12 mouse cellular contexts compared by ENCODE assay signal in genomic region chr11:79503845-79504244, GRCm38 (mm10). TPM values are rescaled to one million over a fixed set of nuclear protein-coding genes. Genes with fewer than 3 reads are reported as not detected.
DNase-seq lines count a peak whose midpoint lies in the region; ATAC-seq and TF ChIP-seq lines count a peak whose summit lies in the region.
"Had no signal": no experiment of that assay in that cellular context is flagged by ENCODE, and none has a peak within 500 bp of the region (broad histone marks: within the 10 kb centered on the region; RNA-seq: fewer than 3 reads in every experiment).

Gene Omg, minus strand, starts transcription at chr11:79504084.

- no peaks in the 10 kb centered on the region for H3K9me3 ChIP-seq in hindbrain, embryonic 15.5 days
- H3K9me3 ChIP-seq: embryonic facial prominence, embryonic 15.5 days had no signal

- DNase-seq in cerebellum, adult 9-11 months = peak; percentile 18
- DNase-seq in cerebellum, adult 11 months = no peak
- DNase-seq in left cerebral cortex, postnatal 25 days (ENCODE audit: low spot score in 2 of 2) = peak; percentile 81 to 90
- DNase-seq in right cerebral cortex, postnatal 14 days = peak; percentile 62
- DNase-seq in thymus, postnatal 0 days (ENCODE audit: low spot score) = no peak
- no peak for DNase-seq in urinary bladder, adult 2 months (ENCODE audit: low spot score)
- DNase-seq in lung, adult 2 months = no peak
- DNase-seq: heart, postnatal 4 days had no signal

- no peaks in the 10 kb centered on the region for H3K27me3 ChIP-seq in hindbrain, embryonic 15.5 days
- H3K27me3 ChIP-seq: embryonic facial prominence, embryonic 15.5 days had no signal

- WGBS in hindbrain, embryonic 15.5 days = 23% methylated on average over 8 of the region's 8 CpGs
- WGBS in lung, adult 2 months = 69% methylated on average over 8 of the region's 8 CpGs

- no peaks in the 10 kb centered on the region for H3K36me3 ChIP-seq in hindbrain, embryonic 15.5 days
- H3K36me3 ChIP-seq: embryonic facial prominence, embryonic 15.5 days had no signal

- intact Hi-C loops in left cerebral cortex, postnatal 25 days (cut with DNase I) = loop anchor here (5.0 kb wide), 1 partner anchor 42 kb away; no protein-coding TSS in a partner anchor

- H3K4me2 ChIP-seq in hindbrain, embryonic 15.5 days = peak within 1 kb of the TSS; percentile 35
- H3K4me2 ChIP-seq: embryonic facial prominence, embryonic 15.5 days had no signal

- peak within 1 kb of the TSS; percentile 51; the same call in 1 of the 2 replicates for H3K27ac ChIP-seq in hindbrain, embryonic 15.5 days (replicated peaks)
- H3K27ac ChIP-seq: embryonic facial prominence, embryonic 15.5 days had no signal

- H3K4me1 ChIP-seq in hindbrain, embryonic 15.5 days (replicated peaks) = peaks cover 7% of the 10 kb centered on the region
- H3K4me1 ChIP-seq in lung, adult 2 months (ENCODE audit: control insufficient read depth, insufficient read depth, low read length) = no peaks in the 10 kb centered on the region
- H3K4me1 ChIP-seq: embryonic facial prominence, embryonic 15.5 days had no signal

- H3K4me3 ChIP-seq in hindbrain, embryonic 15.5 days = 0 out of 2 replicates have a peak within 1 kb of the TSS, but pooled peaks have one; percentile 12
- H3K4me3 ChIP-seq in lung, adult 2 months (replicated peaks; ENCODE audit: extremely low read depth, low read depth, low read length) = no peak within 1 kb of the TSS
- H3K4me3 ChIP-seq: embryonic facial prominence, embryonic 15.5 days had no signal

- no peak for ATAC-seq in hindbrain, embryonic 15.5 days (ENCODE audit: low FRiP score, low read depth)

- TF ChIP-seq CTCF in lung, adult 2 months (IDR thresholded peaks at IDR 0.05; ENCODE audit: insufficient read depth, low read length) = no peak

- H3K9ac ChIP-seq in hindbrain, embryonic 15.5 days = no peak within 1 kb of the TSS
- H3K9ac ChIP-seq: embryonic facial prominence, embryonic 15.5 days had no signal

- TF ChIP-seq POLR2A in lung, adult 2 months (IDR thresholded peaks at IDR 0.05; ENCODE audit: borderline replicate concordance, extremely low read depth, low read depth, low read length) = no peak

RNA-seq across cellular contexts. Expression of gene Omg, which starts in this region (rescaled TPM):
- 7.9 and 8.2 TPM in 2 replicates for polyA plus RNA-seq in hindbrain, embryonic 15.5 days (2015; fragmentation: Nextera tagmentation; extraction: Ambion mirVana)
- 100 to 1,000 TPM; 115 to 123 TPM for total RNA-seq in left cerebral cortex, postnatal 25 days (2021)
- polyA plus RNA-seq in thymus, postnatal 0 days (2015; fragmentation: Nextera tagmentation; extraction: Ambion mirVana) = 0.19 and 0.25 TPM in 2 replicates
- polyA plus RNA-seq in urinary bladder, adult 2 months (2012; rRNA removed) = 0.06 and 0.07 TPM in 2 replicates
- polyA plus RNA-seq in lung, adult 2 months (2012; rRNA removed) = 0.08 TPM in 1 of 2 replicates, not detected in the other
- total RNA-seq: heart, postnatal 4 days had no signal
- polyA plus RNA-seq: liver, embryonic 16.5 days; testis, adult 2 months had no signal

Comparison
In these comparisons a context has a peak if more than half of its experiments do, and no peak if none do; other contexts are left out.
1. DNase-seq: peak in cerebellum, adult 9-11 months (single experiment), left cerebral cortex, postnatal 25 days (2 of 2) and right cerebral cortex, postnatal 14 days (single experiment); none in cerebellum, adult 11 months (single experiment), thymus, postnatal 0 days (single experiment), urinary bladder, adult 2 months (single experiment) and lung, adult 2 months (single experiment).